Mouse (Mus musculus): ENCODE data around the gene Mettl17. TPM values are rescaled to one million over a fixed set of nuclear protein-coding genes. Genes with fewer than 3 reads are reported as not detected.

Mettl17 gene
- polyA plus RNA-seq, 1 experiment from 2014 or later = 66.0 TPM

- Histone ChIP-seq H3K9me3 (no peaks in the 10 kb centered on the region), H3K9ac (peak overlapping the region; percentile 79; the same call in 1 of the 2 replicates), H3K27me3 (no peaks in the 10 kb centered on the region), H3K27ac (peak overlapping the region; percentile 87), H3K4me2 (peak overlapping the region; percentile 83), H3K4me3 (replicated peaks) (peak overlapping the region; percentile 73), H3K4me1 (peaks cover 19% of the 10 kb centered on the region), H3K36me3 (replicated peaks) (peaks cover 20% of the 10 kb centered on the region)
- under 1% methylated on average over 4 of the region's 4 CpGs for WGBS
- peak; percentile 39; the same call in 1 of the 2 replicates for ATAC-seq (ENCODE audit: low FRiP score)
Observed at GRCm38 (mm10) chr14:51883527-51884030, 1.1 kb upstream of the Mettl17 start.

GRCm38 (mm10) chr14:51884031-51884544 lies 554 bp upstream of the Mettl17 start:
- Histone ChIP-seq H3K4me1 (peaks cover 19% of the 10 kb centered on the region), H3K27ac (peak overlapping the region; percentile 87), H3K4me3 (replicated peaks) (peak overlapping the region; percentile 73), H3K27me3 (no peaks in the 10 kb centered on the region), H3K4me2 (peak overlapping the region; percentile 83), H3K36me3 (replicated peaks) (peaks cover 25% of the 10 kb centered on the region), H3K9me3 (no peaks in the 10 kb centered on the region), H3K9ac (peak overlapping the region; percentile 79)
- ATAC-seq (ENCODE audit: low FRiP score) = peak; percentile 55
- WGBS = under 1% methylated on average over 14 of the region's 14 CpGs

- no peaks in the 10 kb centered on the region for H3K27me3 ChIP-seq
- H3K9ac ChIP-seq = no peak overlapping the region
- peaks cover 45% of the 10 kb centered on the region for H3K36me3 ChIP-seq (replicated peaks)
- peak overlapping the region; percentile 73; the same call in 1 of the 2 replicates for H3K4me3 ChIP-seq (replicated peaks)
- WGBS = 42% methylated on average over 6 of the region's 6 CpGs
- H3K27ac ChIP-seq = no peak overlapping the region
- H3K4me2 ChIP-seq = peak overlapping the region; percentile 83
- H3K4me1 ChIP-seq = peaks cover 19% of the 10 kb centered on the region
- H3K9me3 ChIP-seq = no peaks in the 10 kb centered on the region
- ATAC-seq (ENCODE audit: low FRiP score) = no peak
Observed at GRCm38 (mm10) chr14:51886051-51886450, 1.4 kb downstream of the Mettl17 start.

- H3K4me3 ChIP-seq (replicated peaks) = no peak overlapping the region
- H3K4me2 ChIP-seq = no peak overlapping the region
- peaks cover 68% of the 10 kb centered on the region for H3K36me3 ChIP-seq (replicated peaks)
- no peak overlapping the region for H3K27ac ChIP-seq
- H3K9ac ChIP-seq = no peak overlapping the region
- H3K4me1 ChIP-seq = peaks cover 19% of the 10 kb centered on the region
- H3K27me3 ChIP-seq = no peaks in the 10 kb centered on the region
- WGBS = 91% methylated on average over 6 of the region's 6 CpGs
- no peak for ATAC-seq (ENCODE audit: low FRiP score)
- H3K9me3 ChIP-seq = no peaks in the 10 kb centered on the region
Observed at GRCm38 (mm10) chr14:51889833-51890232, 5.2 kb downstream of the Mettl17 start.

GRCm38 (mm10) chr14:51892191-51892939 lies 7.7 kb downstream of the Mettl17 start, which contains the start of gene Slc39a2:
TSS of gene Slc39a2 (plus strand) at chr14:51892889.
- Histone ChIP-seq H3K4me2 (no peak within 1 kb of the TSS), H3K36me3 (replicated peaks) (peaks cover 66% of the 10 kb centered on the region), H3K9me3 (no peaks in the 10 kb centered on the region), H3K27ac (no peak within 1 kb of the TSS), H3K4me3 (replicated peaks) (no peak within 1 kb of the TSS), H3K9ac (no peak within 1 kb of the TSS), H3K4me1 (no peaks in the 10 kb centered on the region), H3K27me3 (no peaks in the 10 kb centered on the region)
- no peak for ATAC-seq (ENCODE audit: low FRiP score)
- 95% methylated on average over 9 of the region's 9 CpGs for WGBS

- Histone ChIP-seq H3K27ac (no peak overlapping the region), H3K36me3 (replicated peaks) (peaks cover 57% of the 10 kb centered on the region), H3K4me1 (no peaks in the 10 kb centered on the region), H3K4me2 (no peak overlapping the region), H3K27me3 (no peaks in the 10 kb centered on the region), H3K9ac (no peak overlapping the region), H3K4me3 (replicated peaks) (no peak overlapping the region), H3K9me3 (no peaks in the 10 kb centered on the region)
- ATAC-seq (ENCODE audit: low FRiP score) = no peak
- 34% methylated on average over 10 of the region's 10 CpGs for WGBS
Observed at GRCm38 (mm10) chr14:51893094-51893794, 8.6 kb downstream of the Mettl17 start.

GRCm38 (mm10) chr14:51893809-51894208 lies 9.2 kb downstream of the Mettl17 start:
- no peak for ATAC-seq (ENCODE audit: low FRiP score)
- WGBS = 64% methylated on average over 3 of the region's 3 CpGs
- H3K27ac ChIP-seq = no peak overlapping the region
- H3K9ac ChIP-seq = no peak overlapping the region
- H3K4me3 ChIP-seq (replicated peaks) = no peak overlapping the region
- peaks cover 51% of the 10 kb centered on the region for H3K36me3 ChIP-seq (replicated peaks)
- no peaks in the 10 kb centered on the region for H3K9me3 ChIP-seq
- H3K4me1 ChIP-seq = no peaks in the 10 kb centered on the region
- H3K27me3 ChIP-seq = no peaks in the 10 kb centered on the region
- no peak overlapping the region for H3K4me2 ChIP-seq

GRCm38 (mm10) chr14:51895071-51895470 lies 10.4 kb downstream of the Mettl17 start:
- WGBS = 79% methylated on average over 14 of the region's 14 CpGs
- no peaks in the 10 kb centered on the region for H3K9me3 ChIP-seq
- peak overlapping the region; percentile 19; the same call in 1 of the 2 replicates for H3K27ac ChIP-seq
- peaks cover 38% of the 10 kb centered on the region for H3K36me3 ChIP-seq (replicated peaks)
- no peak overlapping the region for H3K9ac ChIP-seq
- no peak overlapping the region for H3K4me3 ChIP-seq (replicated peaks)
- ATAC-seq (ENCODE audit: low FRiP score) = no peak
- H3K4me2 ChIP-seq = no peak overlapping the region
- H3K4me1 ChIP-seq = no peaks in the 10 kb centered on the region
- no peaks in the 10 kb centered on the region for H3K27me3 ChIP-seq

GRCm38 (mm10) chr14:51896019-51896418 lies 11.4 kb downstream of the Mettl17 start:
- H3K36me3 ChIP-seq (replicated peaks) = peaks cover 29% of the 10 kb centered on the region
- H3K27me3 ChIP-seq = no peaks in the 10 kb centered on the region
- H3K9me3 ChIP-seq = no peaks in the 10 kb centered on the region
- WGBS = 84% methylated on average over 6 of the region's 6 CpGs
- H3K4me3 ChIP-seq (replicated peaks) = no peak overlapping the region
- H3K27ac ChIP-seq = no peak overlapping the region
- H3K4me2 ChIP-seq = no peak overlapping the region
- H3K9ac ChIP-seq = no peak overlapping the region
- no peak for ATAC-seq (ENCODE audit: low FRiP score)
- no peaks in the 10 kb centered on the region for H3K4me1 ChIP-seq

GRCm38 (mm10) chr14:51896539-51897170 lies 12.0 kb downstream of the Mettl17 start:
- Histone ChIP-seq H3K4me1 (no peaks in the 10 kb centered on the region), H3K27me3 (no peaks in the 10 kb centered on the region), H3K36me3 (replicated peaks) (peaks cover 23% of the 10 kb centered on the region), H3K4me2 (no peak overlapping the region), H3K9ac (no peak overlapping the region), H3K4me3 (replicated peaks) (no peak overlapping the region), H3K27ac (no peak overlapping the region), H3K9me3 (no peaks in the 10 kb centered on the region)
- ATAC-seq (ENCODE audit: low FRiP score) = no peak
- WGBS = 79% methylated on average over 8 of the region's 8 CpGs

- Histone ChIP-seq H3K36me3 (replicated peaks) (peaks cover 11% of the 10 kb centered on the region), H3K4me1 (no peaks in the 10 kb centered on the region), H3K9ac (no peak overlapping the region), H3K27me3 (no peaks in the 10 kb centered on the region), H3K4me3 (replicated peaks) (no peak overlapping the region), H3K27ac (no peak overlapping the region), H3K9me3 (no peaks in the 10 kb centered on the region), H3K4me2 (no peak overlapping the region)
- no peak for ATAC-seq (ENCODE audit: low FRiP score)
- WGBS = 97% methylated on average over 1 of the region's 1 CpGs
Observed at GRCm38 (mm10) chr14:51899351-51899750, 14.7 kb downstream of the Mettl17 start.
